Mouse (Mus musculus): ENCODE measurements around the gene Olfr1359.
"Not testable (repeated sequence)": the region's sequence is repeated elsewhere in the genome, so short reads cannot be mapped to it uniquely, and the experiment has no call there.

GRCm38 (mm10) chr13:21715864-21716539 is 18.1 kb downstream of the Olfr1359 start, which contains the start of the genes Hist1h2bl and Hist1h2ai:
- not testable (repeated sequence) for TF ChIP-seq CTCF (IDR thresholded peaks at IDR 0.05)
- TF ChIP-seq EP300 (IDR thresholded peaks at IDR 0.05): peak; percentile 51; the same call in 1 of the 2 replicates

Measured in lung, postnatal 0 days (tissue).